Mouse (Mus musculus): Measurements from ENCODE around the gene Col6a2. TPM values are rescaled to one million over a fixed set of nuclear protein-coding genes. Genes with fewer than 3 reads are reported as not detected.

The Col6a2 gene
- 369 and 451 TPM in 2 replicates for polyA plus RNA-seq (2015; fragmentation: Nextera tagmentation; extraction: Ambion mirVana)

GRCm38 (mm10) chr10:76622928-76623680 lies at the start of gene Col6a2:
Col6a2 (minus strand) TSS chr10:76623630.
- H3K27ac ChIP-seq, result peak within 1 kb of the TSS; percentile 87
- peaks cover 26% of the 10 kb centered on the region for H3K4me1 ChIP-seq
- H3K27me3 ChIP-seq, result no peaks in the 10 kb centered on the region
- no peaks in the 10 kb centered on the region for H3K9me3 ChIP-seq
- 0 out of 2 replicates have a peak, but pooled peaks cover 2% of the 10 kb centered on the region for H3K36me3 ChIP-seq
- peak within 1 kb of the TSS; percentile 65 for H3K4me3 ChIP-seq
- H3K9ac ChIP-seq, result peak within 1 kb of the TSS; percentile 67
- peak; percentile 94 for ATAC-seq (ENCODE audit: insufficient number of reproducible peaks, low FRiP score, low TSS enrichment, low read depth)
- peak within 1 kb of the TSS; percentile 59 for H3K4me2 ChIP-seq
- 3% methylated on average over 31 of the region's 31 CpGs for WGBS

- Histone ChIP-seq H3K27me3 (no peaks in the 10 kb centered on the region), H3K27ac (peak overlapping the region; percentile 30), H3K9me3 (no peaks in the 10 kb centered on the region), H3K4me1 (peaks cover 17% of the 10 kb centered on the region), H3K4me2 (no peak overlapping the region), H3K9ac (no peak overlapping the region), H3K4me3 (no peak overlapping the region), H3K36me3 (no peaks in the 10 kb centered on the region)
- no peak for ATAC-seq (ENCODE audit: insufficient number of reproducible peaks, low FRiP score, low TSS enrichment, low read depth)
- 41% methylated on average over 9 of the region's 9 CpGs for WGBS
Observed at GRCm38 (mm10) chr10:76671939-76672338, 48.5 kb upstream of the Col6a2 start.

GRCm38 (mm10) chr10:76668947-76669284 lies 45.5 kb upstream of the Col6a2 start:
- Histone ChIP-seq H3K27ac (peak overlapping the region; percentile 54), H3K4me3 (no peak overlapping the region), H3K4me2 (no peak overlapping the region), H3K27me3 (no peaks in the 10 kb centered on the region), H3K36me3 (no peaks in the 10 kb centered on the region), H3K9me3 (0 out of 2 replicates have a peak, but pooled peaks cover 5% of the 10 kb centered on the region), H3K4me1 (peaks cover 26% of the 10 kb centered on the region), H3K9ac (no peak overlapping the region)
- WGBS, result 33% methylated on average over 7 of the region's 7 CpGs
- peak; percentile 79 for ATAC-seq (ENCODE audit: insufficient number of reproducible peaks, low FRiP score, low TSS enrichment, low read depth)

- H3K4me2 ChIP-seq, result no peak overlapping the region
Observed at GRCm38 (mm10) chr10:76668261-76668946, 45.0 kb upstream of the Col6a2 start.

DNA sequence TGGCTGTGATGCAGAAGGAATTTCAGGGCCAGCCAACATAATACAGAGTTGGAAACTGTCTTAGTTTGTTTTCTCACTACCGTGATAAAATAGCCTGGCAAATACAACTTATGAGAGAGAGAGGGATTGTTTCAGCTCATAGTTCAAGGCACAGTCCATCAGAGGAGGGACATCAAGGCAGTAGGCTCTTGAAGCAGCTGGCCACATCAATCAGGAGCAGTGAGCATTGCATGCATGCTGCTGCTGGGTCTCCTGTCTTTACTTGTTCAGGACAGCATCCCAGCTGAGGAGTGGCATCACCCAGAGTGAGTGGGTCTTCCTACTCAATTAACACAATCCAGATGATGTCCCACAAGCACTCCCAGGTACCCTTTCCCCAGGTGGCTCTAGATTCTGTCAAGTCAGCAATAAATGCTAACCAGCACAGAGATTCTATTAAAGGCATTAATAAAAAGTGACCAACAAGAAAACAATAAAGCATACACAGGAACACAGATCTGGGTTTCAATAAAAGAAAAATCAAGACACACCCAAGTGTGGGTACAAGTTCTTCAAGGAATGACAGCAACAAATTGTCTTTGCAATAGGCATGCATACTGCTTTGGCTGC lies 43.9 kb upstream of the Col6a2 start:
- H3K9ac ChIP-seq, result no peak overlapping the region
- no peaks in the 10 kb centered on the region for H3K27me3 ChIP-seq
- 82% methylated on average over 1 of the region's 1 CpGs for WGBS
- H3K27ac ChIP-seq, result no peak overlapping the region
- H3K4me2 ChIP-seq, result no peak overlapping the region
- H3K4me3 ChIP-seq, result no peak overlapping the region
- peaks cover 32% of the 10 kb centered on the region for H3K4me1 ChIP-seq
- 0 out of 2 replicates have a peak, but pooled peaks cover 5% of the 10 kb centered on the region for H3K9me3 ChIP-seq
- H3K36me3 ChIP-seq, result no peaks in the 10 kb centered on the region
- no peak for ATAC-seq (ENCODE audit: insufficient number of reproducible peaks, low FRiP score, low TSS enrichment, low read depth)

More at GRCm38 (mm10) chr10:76668261-76668946, 45.0 kb upstream of the Col6a2 start:
- Histone ChIP-seq H3K9me3 (0 out of 2 replicates have a peak, but pooled peaks cover 5% of the 10 kb centered on the region), H3K27me3 (no peaks in the 10 kb centered on the region), H3K36me3 (no peaks in the 10 kb centered on the region), H3K27ac (peak overlapping the region; percentile 54), H3K4me1 (peaks cover 31% of the 10 kb centered on the region), H3K4me3 (no peak overlapping the region), H3K9ac (no peak overlapping the region)
- ATAC-seq (ENCODE audit: insufficient number of reproducible peaks, low FRiP score, low TSS enrichment, low read depth), result peak; percentile 17; the same call in 1 of the 2 replicates
- WGBS, result 66% methylated on average over 4 of the region's 4 CpGs

DNA sequence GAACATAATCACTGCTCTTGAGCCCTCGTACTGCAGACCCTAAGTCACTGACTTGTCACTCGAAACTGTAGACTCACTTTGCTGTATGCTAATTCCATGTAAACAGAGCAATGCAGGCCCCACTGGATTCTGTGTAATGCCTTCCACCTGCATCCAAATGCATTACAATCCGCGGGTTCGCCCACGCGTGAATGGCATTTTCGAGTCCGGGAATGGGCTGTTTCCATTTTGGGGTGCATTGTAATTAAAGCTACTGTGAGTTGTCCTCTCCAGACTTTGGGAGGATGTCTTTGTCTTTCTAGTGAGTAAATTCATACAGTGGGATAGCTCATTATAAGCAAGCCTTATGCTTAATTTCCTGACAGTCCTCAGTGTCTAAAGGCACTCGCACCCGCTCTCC lies 42.1 kb upstream of the Col6a2 start:
- H3K4me1 ChIP-seq, result peaks cover 24% of the 10 kb centered on the region
- no peak overlapping the region for H3K27ac ChIP-seq
- H3K36me3 ChIP-seq, result no peaks in the 10 kb centered on the region
- H3K9ac ChIP-seq, result no peak overlapping the region
- WGBS, result 90% methylated on average over 11 of the region's 11 CpGs
- no peak overlapping the region for H3K4me2 ChIP-seq
- no peaks in the 10 kb centered on the region for H3K27me3 ChIP-seq
- 0 out of 2 replicates have a peak, but pooled peaks cover 5% of the 10 kb centered on the region for H3K9me3 ChIP-seq
- no peak for ATAC-seq (ENCODE audit: insufficient number of reproducible peaks, low FRiP score, low TSS enrichment, low read depth)
- no peak overlapping the region for H3K4me3 ChIP-seq

GRCm38 (mm10) chr10:76664156-76665115 lies 41.0 kb upstream of the Col6a2 start:
- H3K27ac ChIP-seq, result peak overlapping the region; percentile 65
- 67% methylated on average over 20 of the region's 20 CpGs for WGBS
- 0 out of 2 replicates have a peak, but pooled peaks cover 5% of the 10 kb centered on the region for H3K9me3 ChIP-seq

DNA sequence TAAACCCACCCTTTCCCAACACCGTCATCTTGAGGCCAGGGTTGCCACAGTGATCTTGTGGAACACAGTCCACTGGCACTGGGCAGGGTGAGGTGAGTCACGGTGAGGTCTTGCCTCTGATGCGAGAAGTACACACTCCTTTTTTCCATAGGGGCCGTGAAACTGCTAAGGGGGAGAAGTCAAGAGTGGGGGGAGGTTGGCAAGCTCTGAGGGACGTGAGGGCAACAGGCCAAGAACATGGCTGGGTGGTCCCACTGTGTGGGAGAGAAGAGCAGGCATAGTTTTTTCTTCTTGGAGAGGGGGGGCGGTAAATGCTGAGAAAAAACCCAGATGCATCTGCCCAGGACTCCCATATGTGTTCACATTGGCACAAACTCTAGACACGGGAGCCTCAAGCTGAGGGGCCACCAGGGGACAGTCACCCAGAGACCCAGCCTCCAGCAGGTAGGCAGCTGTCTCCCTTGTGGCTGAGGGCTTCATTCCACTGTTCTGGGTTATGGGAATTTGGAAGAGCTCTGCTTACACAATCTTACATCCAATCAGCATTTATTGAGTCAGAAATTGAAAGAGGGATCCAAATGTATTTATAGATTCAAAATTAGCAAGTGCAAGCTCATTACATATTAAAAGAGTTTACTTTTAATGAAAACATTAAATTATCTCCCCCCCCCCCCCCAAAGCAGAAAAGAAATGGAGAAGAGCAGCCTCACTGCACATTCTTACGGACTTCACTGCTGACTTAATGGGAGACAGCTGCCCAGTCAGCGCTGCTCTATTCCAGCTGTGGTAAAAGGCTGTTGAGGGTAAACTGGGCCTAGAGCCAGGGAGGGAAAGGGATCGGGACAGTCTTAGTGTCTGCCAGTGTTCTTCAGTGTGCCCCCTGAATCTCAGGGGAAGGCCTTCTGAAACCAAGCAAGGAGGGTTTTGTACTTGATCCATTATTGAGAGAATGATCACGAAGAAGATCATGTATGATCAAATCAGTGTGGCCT lies 30.2 kb upstream of the Col6a2 start:
- WGBS, result 39% methylated on average over 11 of the region's 11 CpGs
- Histone ChIP-seq H3K36me3 (no peaks in the 10 kb centered on the region), H3K9me3 (no peaks in the 10 kb centered on the region), H3K27ac (peak overlapping the region; percentile 81), H3K4me3 (no peak overlapping the region), H3K27me3 (no peaks in the 10 kb centered on the region), H3K4me1 (peaks cover 40% of the 10 kb centered on the region), H3K9ac (no peak overlapping the region), H3K4me2 (no peak overlapping the region)
- peak; percentile 76 for ATAC-seq (ENCODE audit: insufficient number of reproducible peaks, low FRiP score, low TSS enrichment, low read depth)

More at GRCm38 (mm10) chr10:76664156-76665115, 41.0 kb upstream of the Col6a2 start:
- peak; percentile 83 for ATAC-seq (ENCODE audit: insufficient number of reproducible peaks, low FRiP score, low TSS enrichment, low read depth)
- Histone ChIP-seq H3K4me2 (no peak overlapping the region), H3K36me3 (no peaks in the 10 kb centered on the region), H3K4me1 (peaks cover 21% of the 10 kb centered on the region), H3K27me3 (no peaks in the 10 kb centered on the region), H3K4me3 (no peak overlapping the region), H3K9ac (no peak overlapping the region)

GRCm38 (mm10) chr10:76650662-76651342 lies 27.4 kb upstream of the Col6a2 start:
- peak overlapping the region; percentile 81 for H3K27ac ChIP-seq
- H3K9ac ChIP-seq, result no peak overlapping the region
- WGBS, result 28% methylated on average over 12 of the region's 12 CpGs
- peak; percentile 61 for ATAC-seq (ENCODE audit: insufficient number of reproducible peaks, low FRiP score, low TSS enrichment, low read depth)
- no peaks in the 10 kb centered on the region for H3K27me3 ChIP-seq
- H3K4me3 ChIP-seq, result no peak overlapping the region
- no peak overlapping the region for H3K4me2 ChIP-seq
- no peaks in the 10 kb centered on the region for H3K36me3 ChIP-seq
- no peaks in the 10 kb centered on the region for H3K9me3 ChIP-seq
- H3K4me1 ChIP-seq, result peaks cover 40% of the 10 kb centered on the region

DNA sequence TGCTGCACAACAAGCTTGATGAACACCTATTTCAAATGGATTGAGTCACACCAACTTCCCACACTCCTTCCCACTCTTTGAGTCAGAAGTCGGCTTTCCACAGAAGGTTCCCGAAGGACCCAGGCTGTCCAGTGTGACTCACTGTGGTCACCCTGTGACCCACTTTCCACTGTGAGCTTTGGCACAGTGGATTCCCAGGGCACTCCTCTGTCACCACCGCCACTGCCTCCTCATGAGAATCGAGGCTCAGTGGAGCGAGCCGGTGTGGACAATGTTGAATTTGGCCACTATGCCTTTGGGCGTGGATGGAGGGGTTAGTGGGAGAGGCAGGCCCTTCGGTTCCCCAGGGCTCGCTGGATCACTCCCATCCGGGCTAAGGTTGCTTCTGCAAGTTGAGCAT lies 25.3 kb upstream of the Col6a2 start:
- H3K4me1 ChIP-seq, result peaks cover 40% of the 10 kb centered on the region
- H3K27ac ChIP-seq, result no peak overlapping the region
- no peaks in the 10 kb centered on the region for H3K36me3 ChIP-seq
- H3K4me2 ChIP-seq, result no peak overlapping the region
- H3K27me3 ChIP-seq, result no peaks in the 10 kb centered on the region
- no peak overlapping the region for H3K4me3 ChIP-seq
- H3K9me3 ChIP-seq, result no peaks in the 10 kb centered on the region
- 91% methylated on average over 10 of the region's 10 CpGs for WGBS
- H3K9ac ChIP-seq, result no peak overlapping the region
- no peak for ATAC-seq (ENCODE audit: insufficient number of reproducible peaks, low FRiP score, low TSS enrichment, low read depth)

Data from limb, embryonic 15.5 days (tissue).